Mouse (Mus musculus) ES-Bruce4 (cell line): ENCODE data around the gene Hpgds. TPM values are rescaled to one million over a fixed set of nuclear protein-coding genes. Genes with fewer than 3 reads are reported as not detected.

ENCODE experiments used
- H3K27ac ChIP-seq: 2 replicates; pipeline ENCODE4 v1.5.1; 2012; ENCODE audit warnings: low read length, inconsistent platforms; ENCODE audit not compliant: insufficient read depth
- H3K27me3 ChIP-seq: 2 replicates; pipeline ENCODE4 v1.6.1; 2012; ENCODE audit warnings: mild to moderate bottlenecking, low read length, inconsistent platforms; ENCODE audit not compliant: control insufficient read depth, poor library complexity, insufficient read depth, severe bottlenecking
- H3K36me3 ChIP-seq: 2 replicates; pipeline ENCODE4 v1.6.1; 2012; ENCODE audit warnings: inconsistent platforms, mild to moderate bottlenecking, low read length, moderate library complexity; ENCODE audit not compliant: control insufficient read depth, poor library complexity, insufficient read depth, severe bottlenecking
- H3K4me1 ChIP-seq: one replicate; pipeline ENCODE4 v1.8.1; 2011; ENCODE audit warnings: low read length; ENCODE audit not compliant: control insufficient read depth, insufficient read depth
- H3K4me3 ChIP-seq: 2 replicates; pipeline ENCODE4 v1.5.1; 2011; ENCODE audit warnings: low read depth, mild to moderate bottlenecking, low read length
- H3K9ac ChIP-seq: 2 replicates; pipeline ENCODE4 v1.6.1; 2012; ENCODE audit warnings: low read depth, mild to moderate bottlenecking, inconsistent platforms; ENCODE audit not compliant: poor library complexity, severe bottlenecking
- H3K9me3 ChIP-seq: replicated peaks from 2 replicates; pipeline ENCODE4 v1.6.1; 2012; ENCODE audit warnings: mild to moderate bottlenecking, low read length, inconsistent platforms; ENCODE audit not compliant: control insufficient read depth, poor library complexity, insufficient read depth, severe bottlenecking
- CTCF ChIP-seq: IDR thresholded peaks from one replicate; pipeline ENCODE4 v1.8.1; 2011; ENCODE audit warnings: low read depth, low read length
- EP300 ChIP-seq: IDR thresholded peaks from 2 replicates; pipeline ENCODE4 v1.6.1; 2011; ENCODE audit warnings: low read depth, low read length; ENCODE audit not compliant: insufficient read depth
- POLR2A ChIP-seq: IDR thresholded peaks from one replicate; pipeline ENCODE4 v1.8.1; 2011; ENCODE audit warnings: low read length; ENCODE audit not compliant: insufficient read depth
- polyA plus RNA-seq: library from polyadenylated mRNA; stranded (reverse); fragments of >200 nt; gene quantifications from 2 replicates; pipeline ENCODE4 v1.2.4, GENCODE M21; 2011; ENCODE audit warnings: low read depth; ENCODE audit not compliant: missing spikeins, insufficient read depth, insufficient read length

Hpgds gene
- polyA plus RNA-seq, 1 experiment: not detected

DNA sequence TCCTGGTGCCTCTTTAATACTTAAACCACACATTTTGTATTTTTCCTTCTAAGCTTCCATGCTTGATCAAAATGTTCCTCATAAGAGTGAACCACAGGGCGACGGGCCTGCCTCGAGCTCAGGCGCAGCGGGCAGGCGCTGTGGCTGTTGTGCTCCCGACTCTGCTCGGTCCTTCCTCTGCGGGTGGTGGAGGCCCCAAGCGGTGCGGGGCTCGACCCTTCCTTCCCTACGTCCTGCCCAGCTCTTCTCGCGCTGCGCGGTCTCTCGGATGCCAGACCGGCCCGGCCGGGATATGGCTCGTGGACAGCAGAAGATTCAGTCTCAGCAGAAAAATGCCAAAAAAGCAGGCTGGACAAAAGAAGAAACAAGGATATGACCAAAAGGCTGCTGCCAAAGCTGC, 6.0 kb upstream of the Hpgds start:
- no peak overlapping the region for H3K9ac ChIP-seq
- H3K27me3 ChIP-seq: no peaks in the 10 kb centered on the region
- H3K27ac ChIP-seq: no peak overlapping the region
- H3K4me1 ChIP-seq: peaks cover 1% of the 10 kb centered on the region
- no peak overlapping the region for H3K4me3 ChIP-seq
- H3K9me3 ChIP-seq: no peaks in the 10 kb centered on the region
- TF ChIP-seq CTCF (no peak), EP300 (no peak), POLR2A (no peak)
- H3K36me3 ChIP-seq: no peaks in the 10 kb centered on the region

DNA sequence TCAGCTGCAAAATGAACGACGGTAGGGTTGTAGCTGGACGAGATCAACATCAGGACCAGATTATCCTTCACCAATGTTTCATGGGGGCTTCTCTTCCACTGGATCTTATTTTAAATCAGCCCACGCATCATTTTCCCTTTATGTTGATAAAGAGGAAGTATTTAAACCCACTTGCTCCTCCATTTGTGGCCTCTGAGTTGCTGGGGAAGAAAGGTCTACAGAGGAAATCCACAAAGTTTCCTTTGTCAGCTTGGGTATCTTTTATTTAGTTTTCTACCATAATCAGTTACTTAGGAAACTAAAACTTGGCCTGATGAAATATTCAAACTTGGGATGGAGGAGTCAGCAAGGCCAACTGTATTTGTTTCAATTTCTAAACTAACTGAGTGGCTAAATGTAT, 1.7 kb upstream of the Hpgds start:
- H3K4me3 ChIP-seq: no peak overlapping the region
- H3K4me1 ChIP-seq: no peaks in the 10 kb centered on the region
- no peaks in the 10 kb centered on the region for H3K9me3 ChIP-seq
- H3K36me3 ChIP-seq: no peaks in the 10 kb centered on the region
- no peak for TF ChIP-seq CTCF
- TF ChIP-seq POLR2A: no peak
- TF ChIP-seq EP300: no peak
- no peak overlapping the region for H3K27ac ChIP-seq
- H3K9ac ChIP-seq: no peak overlapping the region
- H3K27me3 ChIP-seq: no peaks in the 10 kb centered on the region

DNA sequence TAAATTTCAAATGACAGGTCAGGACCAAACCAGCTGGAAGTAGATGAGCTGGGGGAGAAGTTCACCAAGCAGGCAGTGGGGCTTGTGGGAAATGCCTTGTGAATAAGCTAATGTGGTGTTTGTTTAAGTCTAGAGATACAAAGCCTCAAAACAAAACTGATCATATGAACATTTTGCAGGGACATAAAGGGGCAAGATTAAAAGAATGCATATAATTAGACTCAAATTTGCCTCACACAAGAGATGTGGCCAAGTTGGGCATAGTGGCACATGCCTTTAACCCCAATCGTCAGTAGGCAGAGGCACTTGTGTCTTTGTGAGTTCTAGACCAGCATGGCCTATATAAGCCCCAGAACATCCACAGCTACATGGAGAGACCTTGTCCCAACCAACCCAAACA, 2.4 kb downstream of the Hpgds start:
- TF ChIP-seq CTCF (no peak), POLR2A (no peak), EP300 (no peak)
- Histone ChIP-seq H3K9ac (no peak overlapping the region), H3K4me1 (no peaks in the 10 kb centered on the region), H3K4me3 (no peak overlapping the region), H3K9me3 (no peaks in the 10 kb centered on the region), H3K36me3 (no peaks in the 10 kb centered on the region), H3K27ac (no peak overlapping the region), H3K27me3 (no peaks in the 10 kb centered on the region)

DNA sequence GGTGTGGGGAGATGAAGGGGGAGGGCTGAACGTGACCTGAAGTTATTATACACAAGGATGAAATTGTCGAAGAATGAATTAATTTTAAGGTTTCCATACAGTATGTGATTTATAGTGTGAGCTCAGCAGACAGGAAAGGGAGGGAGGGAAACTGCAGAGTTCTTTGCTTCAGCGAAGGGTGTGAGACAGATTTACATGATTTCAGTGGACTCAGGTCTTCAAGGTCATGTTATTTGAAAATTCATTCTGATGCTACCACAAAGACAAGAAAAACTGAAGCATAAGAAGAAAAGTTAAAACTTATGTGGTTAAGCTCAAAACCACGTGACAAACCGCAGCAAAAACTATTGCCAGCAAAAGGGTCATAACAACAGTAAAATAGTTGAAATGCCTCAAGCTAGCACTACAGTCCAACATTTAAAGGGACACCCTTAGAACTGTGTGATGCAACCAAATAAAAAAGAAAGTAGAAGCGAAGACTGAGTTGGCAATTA, 3.9 kb downstream of the Hpgds start:
- H3K4me3 ChIP-seq: no peak overlapping the region
- no peak overlapping the region for H3K27ac ChIP-seq
- H3K27me3 ChIP-seq: no peaks in the 10 kb centered on the region
- no peaks in the 10 kb centered on the region for H3K9me3 ChIP-seq
- TF ChIP-seq EP300 (no peak), CTCF (no peak), POLR2A (no peak)
- no peaks in the 10 kb centered on the region for H3K36me3 ChIP-seq
- H3K9ac ChIP-seq: no peak overlapping the region
- no peaks in the 10 kb centered on the region for H3K4me1 ChIP-seq

DNA sequence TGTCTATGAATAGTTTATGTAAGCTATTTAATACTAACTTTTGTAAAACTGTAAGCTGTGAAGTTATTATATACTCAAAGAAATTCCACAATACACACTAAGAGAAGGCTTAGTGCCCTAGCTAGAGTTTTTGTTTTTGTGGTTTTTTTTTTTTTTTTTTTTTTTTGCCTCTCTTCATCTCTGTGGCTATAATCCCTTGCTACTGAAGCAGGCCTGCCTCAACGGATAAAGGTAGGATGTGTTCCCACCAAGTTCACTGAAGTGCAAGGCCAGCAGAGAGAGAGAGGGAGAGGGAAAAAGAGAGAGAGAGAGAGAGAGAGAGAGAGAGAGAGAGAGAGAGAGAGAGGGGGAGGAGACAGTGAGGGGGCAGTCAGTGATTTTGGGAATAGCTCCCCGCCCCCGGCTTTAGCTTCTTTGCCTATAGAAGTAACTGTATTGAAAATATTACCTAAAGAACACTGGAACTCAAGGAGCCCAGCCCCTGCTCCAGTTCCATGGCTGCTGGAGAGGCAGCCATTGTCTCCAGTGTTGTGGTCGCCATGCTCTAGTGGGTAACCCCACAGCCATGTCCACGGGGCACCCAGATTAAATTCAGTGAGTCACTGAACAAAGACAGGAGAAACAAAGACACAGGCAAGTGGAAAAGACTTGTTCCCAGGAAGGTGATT, 4.5 kb downstream of the Hpgds start:
- no peaks in the 10 kb centered on the region for H3K27me3 ChIP-seq
- no peaks in the 10 kb centered on the region for H3K36me3 ChIP-seq
- no peaks in the 10 kb centered on the region for H3K9me3 ChIP-seq
- TF ChIP-seq EP300 (no peak), POLR2A (no peak), CTCF (no peak)
- no peaks in the 10 kb centered on the region for H3K4me1 ChIP-seq
- H3K4me3 ChIP-seq: no peak overlapping the region
- no peak overlapping the region for H3K9ac ChIP-seq
- no peak overlapping the region for H3K27ac ChIP-seq

DNA sequence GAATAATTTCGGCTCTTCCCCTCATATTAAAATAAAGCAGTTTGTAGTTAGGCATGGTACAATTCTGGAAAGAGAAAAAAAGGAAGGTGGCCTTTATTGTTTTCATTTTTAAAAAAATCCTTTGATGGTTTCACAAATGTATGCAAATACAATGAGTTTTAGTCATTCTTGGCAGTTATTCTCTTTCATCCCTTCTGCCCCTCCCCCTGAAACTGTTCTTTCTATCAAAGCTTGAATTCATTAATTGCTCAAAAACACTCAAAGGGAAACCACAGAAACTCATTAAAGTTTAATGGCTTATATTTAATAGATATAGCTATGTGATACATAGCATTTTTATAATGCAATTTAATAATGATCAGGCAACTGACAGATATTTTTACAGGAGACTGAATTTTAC, 6.5 kb downstream of the Hpgds start:
- H3K4me1 ChIP-seq: no peaks in the 10 kb centered on the region
- no peak overlapping the region for H3K27ac ChIP-seq
- H3K36me3 ChIP-seq: no peaks in the 10 kb centered on the region
- H3K27me3 ChIP-seq: no peaks in the 10 kb centered on the region
- no peak for TF ChIP-seq POLR2A
- no peaks in the 10 kb centered on the region for H3K9me3 ChIP-seq
- H3K4me3 ChIP-seq: no peak overlapping the region
- H3K9ac ChIP-seq: no peak overlapping the region
